Mouse (Mus musculus) thymus, postnatal 14 days (tissue): ENCODE measurements around the gene B4galnt4.

Experiments
- DNase-seq: peaks from one replicate; pipeline ENCODE4 v3.0.0; 2021

B4galnt4 gene

GRCm38 (mm10) chr7:141072017-141072745, 11.3 kb downstream of the B4galnt4 start:
- peak; percentile 83 for DNase-seq

DNA sequence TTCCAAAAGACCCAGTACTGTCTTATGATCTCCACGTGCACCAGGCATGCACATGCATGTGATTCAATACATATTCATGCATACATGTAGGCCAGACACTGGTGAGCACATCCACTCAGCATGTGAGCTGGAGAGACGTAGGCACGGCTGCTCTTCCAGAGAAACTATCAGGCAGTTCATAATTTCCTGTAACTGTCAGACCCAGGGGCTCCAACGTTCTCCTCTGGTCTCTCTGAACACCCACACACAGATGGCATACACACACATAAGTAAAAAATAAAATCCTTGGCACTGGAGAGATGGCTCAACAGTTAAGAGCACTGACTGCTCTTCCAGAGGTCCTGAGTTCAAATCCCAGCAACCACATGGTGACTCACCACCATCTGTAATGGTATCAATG, 12.9 kb downstream of the B4galnt4 start:
- no peak for DNase-seq

GRCm38 (mm10) chr7:141077841-141078240, 16.9 kb downstream of the B4galnt4 start, which contains the start of gene Pkp3:
Gene Pkp3, plus strand, starts transcription at chr7:141078218.
- no peak for DNase-seq

GRCm38 (mm10) chr7:141078876-141079275, 18.0 kb downstream of the B4galnt4 start:
- DNase-seq: no peak

GRCm38 (mm10) chr7:141079481-141080449, 18.9 kb downstream of the B4galnt4 start:
- no peak for DNase-seq

GRCm38 (mm10) chr7:141087894-141088293, 27.0 kb downstream of the B4galnt4 start:
- peak; percentile 73 for DNase-seq

- DNase-seq: peak; percentile 52
Measured at GRCm38 (mm10) chr7:141088473-141088872, 27.6 kb downstream of the B4galnt4 start.

DNA sequence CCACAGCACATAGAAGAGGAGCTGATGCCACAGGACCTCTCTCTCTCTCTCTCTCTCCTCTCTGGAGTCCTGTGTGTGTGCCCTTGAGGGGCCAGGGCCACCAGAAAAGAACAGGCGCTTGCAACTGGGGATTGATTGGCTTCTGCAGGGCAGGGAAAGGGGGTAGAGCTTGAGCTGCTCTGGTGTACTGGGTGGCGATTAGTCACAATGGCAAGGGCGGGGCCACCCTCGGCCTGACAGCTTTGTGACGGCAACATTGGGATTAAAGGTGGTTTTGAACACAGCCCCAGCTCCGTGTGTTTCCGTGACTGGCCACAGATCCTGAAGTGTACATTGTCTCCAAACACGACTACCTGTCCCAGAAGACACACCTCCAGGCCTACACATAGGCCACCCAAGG, 29.3 kb downstream of the B4galnt4 start:
- DNase-seq: no peak

GRCm38 (mm10) chr7:141092051-141092735, 31.3 kb downstream of the B4galnt4 start:
- DNase-seq: peak; percentile 92

DNA sequence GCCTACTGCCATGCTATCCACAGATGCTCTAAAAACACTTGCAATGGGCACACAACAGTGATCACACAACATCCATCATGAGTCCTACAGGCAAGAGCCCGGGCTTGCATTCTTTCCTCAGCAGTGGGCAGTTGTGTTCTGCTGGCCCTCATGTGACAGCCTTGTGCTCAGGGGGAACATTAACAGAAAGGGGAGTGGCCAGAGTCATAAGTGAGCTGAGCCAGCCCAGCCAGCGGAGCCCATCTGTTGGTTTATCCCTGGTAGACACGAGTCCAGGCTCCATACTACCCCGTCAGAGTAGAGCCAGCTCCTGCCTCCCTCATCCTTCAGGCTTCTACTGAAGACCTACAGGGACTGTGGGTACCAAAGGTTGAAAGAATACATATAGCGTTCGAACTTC, 33.0 kb downstream of the B4galnt4 start:
- no peak for DNase-seq

- DNase-seq: no peak
Measured at GRCm38 (mm10) chr7:141094487-141095205, 33.7 kb downstream of the B4galnt4 start.

DNA sequence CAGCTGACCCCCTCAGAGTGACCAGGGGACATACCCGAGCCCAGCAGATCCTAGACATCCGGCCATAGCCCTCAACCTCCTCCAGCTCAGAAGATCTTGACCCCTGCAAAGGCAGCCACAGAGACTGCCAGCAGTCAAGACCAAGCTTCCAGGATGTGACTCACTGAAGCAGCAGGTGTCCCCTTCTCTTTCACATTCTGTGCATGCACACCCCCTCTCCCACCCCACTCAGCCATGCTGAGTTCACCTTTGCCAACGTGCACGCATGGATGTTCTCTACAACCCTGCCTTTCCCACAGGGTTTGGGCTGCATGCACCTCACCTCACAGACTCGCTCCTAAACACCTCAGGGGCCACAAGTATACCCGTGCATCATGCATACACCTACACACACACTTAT, 35.1 kb downstream of the B4galnt4 start:
- peak; percentile 76 for DNase-seq

GRCm38 (mm10) chr7:141096649-141097056, 35.7 kb downstream of the B4galnt4 start:
- peak; percentile 96 for DNase-seq

DNA sequence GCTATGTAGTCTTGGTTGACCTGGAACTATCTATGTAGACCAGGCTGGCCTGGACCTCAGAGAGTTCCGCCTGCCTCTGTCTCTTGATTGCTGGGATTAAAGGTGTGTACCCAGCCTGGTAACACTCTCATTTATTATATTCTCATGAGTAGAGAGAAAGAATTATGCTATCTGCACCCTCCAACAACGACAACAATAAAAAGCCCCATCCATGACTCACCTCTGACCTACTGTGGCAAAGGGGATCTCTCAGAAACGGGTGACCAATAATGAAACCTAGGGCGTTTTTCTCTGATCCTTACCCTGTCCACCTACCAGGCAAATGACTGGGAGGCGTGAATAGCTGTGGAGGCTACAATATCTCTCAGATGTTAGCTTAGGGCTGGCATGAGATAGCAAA, 36.3 kb downstream of the B4galnt4 start:
- no peak for DNase-seq

DNA sequence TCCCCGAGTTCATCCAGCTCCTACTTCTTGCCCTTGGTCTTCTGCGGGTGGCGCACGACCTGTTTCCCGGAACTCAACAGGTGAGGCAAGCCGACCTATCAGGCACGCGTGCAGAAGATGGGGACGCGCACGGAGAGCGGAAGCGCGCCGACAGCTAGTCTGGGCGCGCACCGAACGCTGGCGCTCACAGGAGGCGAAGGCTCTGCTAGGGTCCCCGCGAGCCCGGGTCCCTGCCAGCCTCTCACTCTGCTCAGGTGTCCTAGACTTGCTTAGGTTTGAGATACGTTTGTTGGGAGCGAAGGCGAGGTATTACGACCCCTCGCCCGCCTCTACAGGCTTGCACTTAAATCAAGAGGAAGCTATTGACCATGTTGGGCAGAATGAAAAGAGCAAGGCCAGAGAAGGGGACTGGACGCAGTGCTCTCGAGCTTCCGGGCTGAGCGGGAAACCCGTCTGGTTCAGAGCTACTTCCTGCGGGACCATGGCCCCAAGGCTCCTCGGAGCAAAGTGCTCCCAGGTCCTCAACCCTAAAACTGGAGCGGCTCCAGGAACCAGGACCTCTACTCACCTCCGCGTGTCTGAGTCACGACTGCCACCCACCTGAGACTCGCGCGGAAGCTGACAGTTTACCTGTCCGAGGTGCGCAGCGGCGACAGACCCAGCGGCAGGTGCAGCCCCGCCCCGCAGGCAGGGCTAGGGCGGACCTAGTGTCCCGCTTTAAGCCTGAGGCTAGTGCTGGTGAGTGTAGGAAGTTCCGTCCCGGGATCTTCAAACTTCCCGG, 39.2 kb downstream of the B4galnt4 start, which contains the start of gene Sigirr:
TSS of gene Sigirr (minus strand) at position 662 of the 781 bp plus-strand sequence.
- peak; percentile 80 for DNase-seq

- no peak for DNase-seq
Measured at GRCm38 (mm10) chr7:141103161-141103560, 42.3 kb downstream of the B4galnt4 start.

DNA sequence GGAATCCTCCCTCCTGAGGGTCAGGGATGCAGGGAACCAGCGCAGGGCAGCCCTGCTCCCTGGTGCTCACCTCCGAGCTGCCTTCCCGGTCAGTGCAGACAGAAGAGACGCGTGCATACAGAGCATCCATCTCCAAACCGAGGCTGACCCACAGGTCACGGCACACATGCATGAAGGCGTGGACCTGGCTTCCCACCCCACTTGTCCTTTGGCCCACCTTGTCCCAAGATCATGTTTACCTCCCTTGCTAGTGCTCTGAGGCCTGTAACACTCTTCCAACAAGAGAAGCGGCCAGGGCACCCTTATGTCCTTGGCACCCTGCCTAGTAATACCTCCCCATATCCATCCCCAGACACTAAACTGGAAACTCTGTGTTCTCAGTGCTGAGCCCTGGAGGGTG, 55.0 kb downstream of the B4galnt4 start:
- no peak for DNase-seq

DNA sequence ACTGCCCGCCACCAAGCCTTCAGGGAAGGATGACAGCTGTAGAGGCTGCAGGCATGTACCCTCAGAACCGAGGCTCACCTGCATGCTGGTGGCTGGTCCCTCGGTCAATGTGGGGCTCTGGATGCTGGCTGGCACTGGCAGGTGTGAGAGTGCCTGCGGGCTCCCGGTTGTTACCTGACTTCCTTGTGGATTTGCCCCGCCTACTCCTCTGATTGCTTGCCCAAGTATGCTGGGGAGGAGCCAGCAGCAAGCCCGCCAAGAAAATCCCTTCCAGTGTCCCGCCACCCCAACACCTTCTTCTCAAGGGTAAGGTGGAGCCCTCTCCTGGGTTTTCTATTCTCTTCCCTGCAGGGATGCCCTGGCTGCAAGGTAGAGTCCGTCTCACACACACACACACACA, 56.7 kb downstream of the B4galnt4 start, which contains the start of gene Ano9:
TSS of gene Ano9 (minus strand) at position 171 of the 400 bp plus-strand sequence.
- DNase-seq: no peak

DNA sequence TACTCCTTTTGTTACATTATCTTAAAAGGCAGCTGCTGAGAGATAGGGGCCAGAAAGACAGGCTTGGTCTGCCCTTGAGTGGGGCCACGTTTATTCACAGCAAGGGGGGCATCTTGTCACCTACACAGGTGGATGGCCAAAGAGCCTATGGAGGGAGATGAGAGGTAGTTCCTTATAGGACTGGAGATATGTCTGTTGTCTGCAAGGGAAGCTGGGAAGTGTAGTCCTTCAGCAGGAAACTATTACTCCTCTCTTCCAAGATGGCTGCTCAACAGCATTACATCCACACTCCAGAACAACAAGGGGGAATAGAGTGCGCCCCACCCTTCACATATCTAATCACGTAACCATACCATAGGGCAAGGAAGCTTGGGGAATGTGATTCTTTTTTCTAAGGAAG, 58.6 kb downstream of the B4galnt4 start:
- no peak for DNase-seq

DNA sequence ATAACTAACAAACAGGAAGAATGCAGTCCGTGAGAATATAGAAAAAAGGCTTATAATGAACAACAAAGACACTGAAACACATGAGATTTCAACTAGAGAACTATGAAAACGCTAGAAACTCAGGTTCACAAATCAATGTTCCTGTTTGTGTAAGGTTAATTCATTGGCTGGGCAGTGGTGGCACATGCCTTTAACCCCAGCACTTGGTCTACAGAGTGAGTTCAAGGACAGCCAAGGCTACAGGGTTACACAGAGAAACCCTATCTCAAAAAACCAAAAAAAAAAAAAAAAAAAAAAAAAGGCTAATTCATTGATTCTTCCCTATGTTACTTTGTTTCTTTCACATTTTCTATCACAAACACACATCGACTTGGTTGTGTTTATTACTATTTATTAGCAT, 59.7 kb downstream of the B4galnt4 start:
- DNase-seq: no peak

GRCm38 (mm10) chr7:141121051-141121531, 60.2 kb downstream of the B4galnt4 start:
- no peak for DNase-seq
